Mouse (Mus musculus): Measurements from ENCODE around the gene Syt14. TPM values are rescaled to one million over a fixed set of nuclear protein-coding genes. Genes with fewer than 3 reads are reported as not detected.

Gene Syt14
- polyA plus RNA-seq, 1 experiment from 2014 or later: 1.3 TPM

- 94% methylated on average over 3 of the region's 3 CpGs for WGBS
- H3K4me1 ChIP-seq (ENCODE audit: control insufficient read depth, insufficient read depth, low read length): no peaks in the 10 kb centered on the region
- no peak for ATAC-seq
- H3K9ac ChIP-seq (ENCODE audit: low read depth, low read length): no peak overlapping the region
- H3K4me3 ChIP-seq (ENCODE audit: low read length): no peak overlapping the region
- no peaks in the 10 kb centered on the region for H3K36me3 ChIP-seq (ENCODE audit: control insufficient read depth, insufficient read depth, low read length)
- H3K9me3 ChIP-seq (ENCODE audit: control insufficient read depth, low read length): no peaks in the 10 kb centered on the region
- no peaks in the 10 kb centered on the region for H3K27me3 ChIP-seq (replicated peaks; ENCODE audit: control insufficient read depth, insufficient read depth, low read length)
- H3K27ac ChIP-seq (ENCODE audit: low read length): no peak overlapping the region
- no peak overlapping the region for H3K4me2 ChIP-seq (ENCODE audit: low read depth, low read length)
Observed at GRCm38 (mm10) chr1:192896076-192896475, 139.5 kb downstream of the Syt14 start.

- Histone ChIP-seq H3K27me3 (replicated peaks; ENCODE audit: control insufficient read depth, insufficient read depth, low read length) (no peaks in the 10 kb centered on the region), H3K4me2 (ENCODE audit: low read depth, low read length) (no peak overlapping the region), H3K9ac (ENCODE audit: low read depth, low read length) (no peak overlapping the region), H3K27ac (ENCODE audit: low read length) (no peak overlapping the region), H3K36me3 (ENCODE audit: control insufficient read depth, insufficient read depth, low read length) (no peaks in the 10 kb centered on the region), H3K9me3 (ENCODE audit: control insufficient read depth, low read length) (no peaks in the 10 kb centered on the region), H3K4me3 (ENCODE audit: low read length) (no peak overlapping the region), H3K4me1 (ENCODE audit: control insufficient read depth, insufficient read depth, low read length) (no peaks in the 10 kb centered on the region)
- WGBS: 74% methylated on average over 3 of the region's 3 CpGs
- ATAC-seq: no peak
Observed at GRCm38 (mm10) chr1:192890716-192891115, 144.9 kb downstream of the Syt14 start.

- no peak for ATAC-seq
- no peaks in the 10 kb centered on the region for H3K36me3 ChIP-seq (ENCODE audit: control insufficient read depth, insufficient read depth, low read length)
Observed at GRCm38 (mm10) chr1:192882617-192883295, 152.8 kb downstream of the Syt14 start.

GRCm38 (mm10) chr1:192880130-192880529, 155.4 kb downstream of the Syt14 start:
- no peak overlapping the region for H3K27ac ChIP-seq (ENCODE audit: low read length)
- H3K36me3 ChIP-seq (ENCODE audit: control insufficient read depth, insufficient read depth, low read length): no peaks in the 10 kb centered on the region
- H3K9me3 ChIP-seq (ENCODE audit: control insufficient read depth, low read length): no peaks in the 10 kb centered on the region
- no peak for ATAC-seq
- 79% methylated on average over 4 of the region's 4 CpGs for WGBS
- no peaks in the 10 kb centered on the region for H3K27me3 ChIP-seq (replicated peaks; ENCODE audit: control insufficient read depth, insufficient read depth, low read length)
- no peak overlapping the region for H3K4me3 ChIP-seq (ENCODE audit: low read length)
- no peak overlapping the region for H3K4me2 ChIP-seq (ENCODE audit: low read depth, low read length)
- H3K4me1 ChIP-seq (ENCODE audit: control insufficient read depth, insufficient read depth, low read length): no peaks in the 10 kb centered on the region
- H3K9ac ChIP-seq (ENCODE audit: low read depth, low read length): no peak overlapping the region

More at GRCm38 (mm10) chr1:192882617-192883295, 152.8 kb downstream of the Syt14 start:
- Histone ChIP-seq H3K9ac (ENCODE audit: low read depth, low read length) (no peak overlapping the region), H3K27me3 (replicated peaks; ENCODE audit: control insufficient read depth, insufficient read depth, low read length) (no peaks in the 10 kb centered on the region), H3K4me3 (ENCODE audit: low read length) (no peak overlapping the region), H3K4me2 (ENCODE audit: low read depth, low read length) (no peak overlapping the region), H3K27ac (ENCODE audit: low read length) (no peak overlapping the region), H3K4me1 (ENCODE audit: control insufficient read depth, insufficient read depth, low read length) (no peaks in the 10 kb centered on the region), H3K9me3 (ENCODE audit: control insufficient read depth, low read length) (no peaks in the 10 kb centered on the region)
- WGBS: 70% methylated on average over 2 of the region's 2 CpGs

GRCm38 (mm10) chr1:192879086-192879580, 156.4 kb downstream of the Syt14 start:
- H3K4me1 ChIP-seq (ENCODE audit: control insufficient read depth, insufficient read depth, low read length): no peaks in the 10 kb centered on the region
- no peaks in the 10 kb centered on the region for H3K27me3 ChIP-seq (replicated peaks; ENCODE audit: control insufficient read depth, insufficient read depth, low read length)
- WGBS: 83% methylated on average over 7 of the region's 7 CpGs
- no peaks in the 10 kb centered on the region for H3K9me3 ChIP-seq (ENCODE audit: control insufficient read depth, low read length)
- H3K36me3 ChIP-seq (ENCODE audit: control insufficient read depth, insufficient read depth, low read length): no peaks in the 10 kb centered on the region
- no peak overlapping the region for H3K4me3 ChIP-seq (ENCODE audit: low read length)
- no peak for ATAC-seq
- H3K9ac ChIP-seq (ENCODE audit: low read depth, low read length): no peak overlapping the region
- no peak overlapping the region for H3K27ac ChIP-seq (ENCODE audit: low read length)
- H3K4me2 ChIP-seq (ENCODE audit: low read depth, low read length): no peak overlapping the region

- H3K9ac ChIP-seq (ENCODE audit: low read depth, low read length): no peak overlapping the region
- 64% methylated on average over 5 of the region's 5 CpGs for WGBS
- no peak for ATAC-seq
- H3K4me2 ChIP-seq (ENCODE audit: low read depth, low read length): no peak overlapping the region
- H3K27ac ChIP-seq (ENCODE audit: low read length): no peak overlapping the region
- H3K4me3 ChIP-seq (ENCODE audit: low read length): no peak overlapping the region
- H3K36me3 ChIP-seq (ENCODE audit: control insufficient read depth, insufficient read depth, low read length): no peaks in the 10 kb centered on the region
- H3K9me3 ChIP-seq (ENCODE audit: control insufficient read depth, low read length): no peaks in the 10 kb centered on the region
- H3K27me3 ChIP-seq (replicated peaks; ENCODE audit: control insufficient read depth, insufficient read depth, low read length): no peaks in the 10 kb centered on the region
- no peaks in the 10 kb centered on the region for H3K4me1 ChIP-seq (ENCODE audit: control insufficient read depth, insufficient read depth, low read length)
Observed at GRCm38 (mm10) chr1:192872841-192873240, 162.7 kb downstream of the Syt14 start.

GRCm38 (mm10) chr1:192869761-192870160, 165.8 kb downstream of the Syt14 start:
- H3K9ac ChIP-seq (ENCODE audit: low read depth, low read length): no peak overlapping the region
- WGBS: 78% methylated on average over 1 of the region's 1 CpGs

GRCm38 (mm10) chr1:192864440-192864839, 171.1 kb downstream of the Syt14 start:
- Histone ChIP-seq H3K36me3 (ENCODE audit: control insufficient read depth, insufficient read depth, low read length) (no peaks in the 10 kb centered on the region), H3K27ac (ENCODE audit: low read length) (no peak overlapping the region), H3K9me3 (ENCODE audit: control insufficient read depth, low read length) (no peaks in the 10 kb centered on the region), H3K4me1 (ENCODE audit: control insufficient read depth, insufficient read depth, low read length) (no peaks in the 10 kb centered on the region), H3K27me3 (replicated peaks; ENCODE audit: control insufficient read depth, insufficient read depth, low read length) (no peaks in the 10 kb centered on the region), H3K4me3 (ENCODE audit: low read length) (no peak overlapping the region), H3K4me2 (ENCODE audit: low read depth, low read length) (no peak overlapping the region), H3K9ac (ENCODE audit: low read depth, low read length) (no peak overlapping the region)
- 65% methylated on average over 3 of the region's 3 CpGs for WGBS
- no peak for ATAC-seq

More at GRCm38 (mm10) chr1:192869761-192870160, 165.8 kb downstream of the Syt14 start:
- H3K36me3 ChIP-seq (ENCODE audit: control insufficient read depth, insufficient read depth, low read length): no peaks in the 10 kb centered on the region
- H3K9me3 ChIP-seq (ENCODE audit: control insufficient read depth, low read length): no peaks in the 10 kb centered on the region
- no peak overlapping the region for H3K27ac ChIP-seq (ENCODE audit: low read length)
- no peaks in the 10 kb centered on the region for H3K4me1 ChIP-seq (ENCODE audit: control insufficient read depth, insufficient read depth, low read length)
- no peak overlapping the region for H3K4me3 ChIP-seq (ENCODE audit: low read length)
- no peaks in the 10 kb centered on the region for H3K27me3 ChIP-seq (replicated peaks; ENCODE audit: control insufficient read depth, insufficient read depth, low read length)
- no peak overlapping the region for H3K4me2 ChIP-seq (ENCODE audit: low read depth, low read length)
- ATAC-seq: no peak

- H3K4me2 ChIP-seq (ENCODE audit: low read depth, low read length): no peak overlapping the region
- no peak overlapping the region for H3K27ac ChIP-seq (ENCODE audit: low read length)
- no peaks in the 10 kb centered on the region for H3K9me3 ChIP-seq (ENCODE audit: control insufficient read depth, low read length)
- H3K36me3 ChIP-seq (ENCODE audit: control insufficient read depth, insufficient read depth, low read length): no peaks in the 10 kb centered on the region
- H3K4me1 ChIP-seq (ENCODE audit: control insufficient read depth, insufficient read depth, low read length): no peaks in the 10 kb centered on the region; the same call in 1 of the 2 replicates
- H3K27me3 ChIP-seq (replicated peaks; ENCODE audit: control insufficient read depth, insufficient read depth, low read length): no peaks in the 10 kb centered on the region
- H3K4me3 ChIP-seq (ENCODE audit: low read length): no peak overlapping the region
- no peak for ATAC-seq
- 0 out of 2 replicates have a peak overlapping the region, but pooled peaks have one; percentile 24 for H3K9ac ChIP-seq (ENCODE audit: low read depth, low read length)
- 50% methylated on average over 5 of the region's 5 CpGs for WGBS
Observed at GRCm38 (mm10) chr1:192861305-192861960, 174.1 kb downstream of the Syt14 start.
